Mouse (Mus musculus) E14TG2a.4 (cell line): ENCODE data around the gene Rcl1.

Experiments
- CTCF ChIP-seq: conservative IDR thresholded peaks from 2 replicates; pipeline ENCODE4 v1.5.1; 2014; ENCODE audit warnings: low read length
- NANOG ChIP-seq: IDR thresholded peaks from 2 replicates; pipeline ENCODE4 v1.6.1; 2014; ENCODE audit warnings: borderline replicate concordance, low read length, mixed read lengths
- POU5F1 ChIP-seq: IDR thresholded peaks from 2 replicates; pipeline ENCODE4 v1.6.1; 2014; ENCODE audit warnings: low read length, borderline replicate concordance

DNA sequence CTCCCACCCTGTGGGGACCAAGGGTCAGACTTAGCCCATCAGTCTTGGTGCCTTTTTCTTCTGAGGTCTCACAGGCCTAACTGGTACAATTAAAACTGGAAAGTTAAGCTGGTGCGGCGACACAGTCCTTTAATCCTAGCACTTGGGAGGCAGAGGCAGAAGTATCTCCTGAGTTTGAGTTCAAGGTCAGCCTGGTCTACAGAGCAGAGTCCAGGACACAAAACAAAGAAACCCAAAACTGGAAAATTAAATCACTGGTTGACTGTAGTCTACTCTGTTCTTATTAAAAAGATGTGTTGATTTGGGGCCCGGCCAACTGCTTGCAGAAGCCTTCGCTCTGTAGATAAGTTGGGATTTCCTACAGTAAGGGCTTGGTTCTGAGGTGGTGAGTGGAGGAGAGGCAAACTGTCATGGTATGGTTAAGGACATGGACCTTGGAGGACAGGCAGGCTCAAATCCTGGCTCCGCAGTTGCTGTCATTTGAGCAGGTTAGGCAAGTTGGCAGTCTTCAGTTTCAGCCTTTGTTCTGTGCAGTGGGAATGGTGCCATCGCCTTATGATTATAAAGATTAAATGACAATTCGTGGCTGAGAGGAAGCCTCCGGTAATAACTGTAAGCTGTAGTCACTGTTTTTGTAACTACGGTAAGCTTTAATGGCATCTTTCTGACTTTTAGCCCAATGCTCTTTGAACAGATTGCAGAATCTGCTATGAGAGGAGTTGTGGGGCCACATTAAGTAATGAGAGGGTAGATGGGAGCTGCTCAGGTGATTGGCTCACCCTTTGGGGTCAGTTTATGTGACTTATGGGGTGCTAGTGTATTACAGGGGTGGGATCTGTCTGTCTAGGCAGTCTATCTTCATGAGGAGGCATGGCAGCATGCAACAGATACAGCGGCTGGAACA is 12.8 kb downstream of the Rcl1 start:
- TF ChIP-seq CTCF (no peak), NANOG (no peak), POU5F1 (no peak)
